Mouse (Mus musculus) lung, adult 2 months (tissue): ENCODE data around the gene Acot5.

Experiments
- CTCF ChIP-seq: fragments of 200-500 bp; IDR thresholded peaks from 2 replicates; pipeline ENCODE4 v1.5.1; 2011; ENCODE audit warnings: mild to moderate bottlenecking, low read length, control low read depth; ENCODE audit not compliant: insufficient read depth
- POLR2A ChIP-seq: fragments of 200-500 bp; IDR thresholded peaks from 2 replicates; pipeline ENCODE4 v1.6.1; 2011; ENCODE audit warnings: low read depth, mild to moderate bottlenecking, control low read depth, low read length, borderline replicate concordance; ENCODE audit errors: extremely low read depth

- TF ChIP-seq CTCF (no peak), POLR2A (no peak)
Observed at GRCm38 (mm10) chr12:84023052-84023745, 45.9 kb upstream of the Acot5 start.
